Mouse (Mus musculus) left cerebral cortex, postnatal 14 days (tissue): ENCODE measurements around the gene Osbp2. TPM values are rescaled to one million over a fixed set of nuclear protein-coding genes. Genes with fewer than 3 reads are reported as not detected.

Experiments
- DNase-seq, 2 experiments: peaks; one replicate each; pipeline ENCODE4 v3.0.0; 2021 to 2022; ENCODE audit warnings: low spot score in 2 of 2, mixed read lengths in 1 of 2
- intact Hi-C: fragments of 180-260 bp; cut with DNase I; formaldehyde crosslinking; loops from one replicate; pipeline ENCODE4 v1.15.1; 2025
- total RNA-seq, 2 experiments: library from RNA; stranded (reverse); gene quantifications; 2 replicates each; pipeline ENCODE4 v1.2.3; 2021

Osbp2 gene
- total RNA-seq, 2 experiments from 2014 or later: 153 to 161 TPM

- no peak for DNase-seq
These were observed 178.8 kb downstream of the Osbp2 start for GRCm38 (mm10) chr11:3684723-3685430.

DNA sequence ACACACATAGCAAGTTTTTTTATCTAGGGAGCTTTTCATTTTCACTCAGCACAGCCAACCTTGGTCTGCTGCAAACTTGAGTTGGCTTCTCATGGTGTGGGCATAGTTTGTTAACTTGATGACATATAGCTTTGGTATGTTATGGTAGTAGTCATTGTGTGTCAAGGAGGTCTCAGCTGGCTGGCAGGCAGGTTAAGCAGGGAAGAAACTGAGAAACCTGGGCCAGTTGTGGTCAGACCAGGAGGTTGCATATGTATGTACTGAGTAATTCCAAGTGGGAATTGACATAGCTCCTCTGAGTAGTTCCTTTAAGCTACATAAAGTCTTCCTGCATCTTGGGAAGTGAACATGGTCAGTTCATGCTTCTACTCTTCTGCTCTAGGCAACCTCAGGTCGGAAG lies 179.5 kb downstream of the Osbp2 start:
- DNase-seq: no peak
- intact Hi-C loops: no loop called here

More at GRCm38 (mm10) chr11:3684723-3685430, 178.8 kb downstream of the Osbp2 start:
- intact Hi-C loops: loop anchor here (5.0 kb wide), 1 partner anchor 148 kb away; no protein-coding TSS in a partner anchor

- intact Hi-C loops: no loop called here
- DNase-seq: no peak
These were observed 180.0 kb downstream of the Osbp2 start for GRCm38 (mm10) chr11:3683696-3684095.

DNA sequence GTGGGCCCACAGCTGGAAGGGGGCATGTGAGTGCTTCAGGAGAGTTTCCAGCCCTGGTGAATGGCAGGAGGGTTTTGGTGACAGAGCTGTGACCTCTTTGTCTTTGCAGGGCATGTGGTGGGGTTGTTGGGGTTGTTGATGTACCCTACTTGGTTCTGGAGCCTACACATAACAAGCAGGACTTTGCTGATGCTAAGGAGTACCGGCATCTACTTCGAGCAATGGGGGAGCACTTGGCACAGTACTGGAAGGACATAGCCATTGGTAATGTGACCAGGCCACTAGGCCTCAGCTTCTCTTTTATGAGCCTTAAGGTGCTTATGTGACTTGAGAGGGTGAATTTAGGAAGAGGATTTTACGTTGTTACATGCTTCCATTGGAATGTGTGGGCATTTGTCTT lies 183.9 kb downstream of the Osbp2 start:
- DNase-seq: no peak
- intact Hi-C loops: no loop called here

DNA sequence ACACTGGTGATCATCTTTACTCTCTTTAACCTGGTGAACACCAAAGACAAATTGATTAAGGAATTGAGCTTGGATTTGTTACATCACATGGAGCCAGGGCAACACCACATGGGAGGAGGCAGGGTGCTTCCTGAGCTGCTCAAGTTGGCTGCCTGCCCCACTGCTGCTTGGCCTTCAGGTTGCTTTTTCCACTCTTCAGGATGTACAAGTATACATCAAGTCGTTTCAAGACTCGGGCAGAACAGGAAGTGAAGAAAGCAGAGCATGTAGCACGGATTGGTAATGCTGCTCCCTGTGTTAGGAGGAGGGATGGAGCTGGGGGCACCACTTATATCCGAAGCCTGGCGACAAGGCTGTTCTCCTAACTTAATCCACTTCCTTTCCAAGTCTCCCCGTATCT lies 186.5 kb downstream of the Osbp2 start:
- no peak for DNase-seq
- intact Hi-C loops: no loop called here

GRCm38 (mm10) chr11:3676423-3676822 lies 187.3 kb downstream of the Osbp2 start:
- intact Hi-C loops: no loop called here
- DNase-seq: no peak

GRCm38 (mm10) chr11:3674545-3674944 lies 189.2 kb downstream of the Osbp2 start:
- intact Hi-C loops: no loop called here
- DNase-seq: no peak

DNA sequence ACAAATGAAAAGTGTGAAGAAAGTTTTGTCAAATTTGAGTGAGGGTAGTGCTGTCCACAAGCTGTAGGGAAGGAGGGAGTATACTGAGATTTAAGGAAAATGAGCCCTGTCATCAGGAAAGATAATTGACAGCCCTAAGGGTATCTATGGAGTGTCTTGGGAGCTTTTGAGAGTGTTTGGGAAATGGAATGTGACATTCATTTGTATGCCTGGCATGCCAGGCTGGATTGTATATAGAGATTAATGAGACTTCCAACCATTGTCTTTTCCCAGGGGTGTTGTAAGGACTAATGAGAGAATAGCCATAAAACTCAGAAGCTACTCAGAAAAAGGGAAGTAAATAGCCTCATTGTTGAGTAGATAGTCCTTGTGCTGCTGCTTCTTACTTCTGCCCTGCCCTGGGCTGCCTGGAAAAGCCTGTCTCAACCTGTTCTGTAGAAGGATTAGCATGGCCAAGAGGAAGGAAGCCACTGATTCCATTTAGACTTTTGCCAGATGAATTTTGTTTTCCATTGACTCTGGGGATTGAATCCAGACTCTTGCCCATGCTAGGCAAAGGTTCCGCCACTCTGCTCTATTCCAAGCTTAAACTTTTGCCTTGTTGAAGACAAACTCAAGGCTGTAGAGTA lies 192.6 kb downstream of the Osbp2 start:
- no peak for DNase-seq
- intact Hi-C loops: no loop called here

GRCm38 (mm10) chr11:3669849-3670248 lies 193.9 kb downstream of the Osbp2 start:
- DNase-seq: no peak
- intact Hi-C loops: no loop called here

DNA sequence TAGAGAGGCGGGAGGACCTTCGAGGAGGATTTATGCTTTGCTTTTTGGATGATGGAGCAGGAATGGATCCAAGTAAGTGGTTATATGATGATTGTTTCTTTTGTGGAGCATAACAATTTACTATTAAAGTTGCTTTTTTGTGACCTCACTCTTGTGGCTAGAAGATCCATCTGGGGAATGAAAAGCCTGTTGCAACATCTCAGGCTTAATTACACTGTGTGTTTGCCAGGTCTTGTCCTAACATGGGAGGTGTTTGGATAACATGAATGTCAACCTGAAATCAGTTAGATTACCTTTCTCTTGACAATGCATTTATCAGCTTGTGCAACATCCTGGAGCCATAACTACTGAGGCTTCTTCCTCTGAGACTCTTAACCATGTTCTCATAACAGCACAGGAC lies 194.9 kb downstream of the Osbp2 start:
- intact Hi-C loops: no loop called here
- DNase-seq: no peak

GRCm38 (mm10) chr11:3667506-3667905 lies 196.2 kb downstream of the Osbp2 start:
- no peak for DNase-seq
- intact Hi-C loops: no loop called here

DNA sequence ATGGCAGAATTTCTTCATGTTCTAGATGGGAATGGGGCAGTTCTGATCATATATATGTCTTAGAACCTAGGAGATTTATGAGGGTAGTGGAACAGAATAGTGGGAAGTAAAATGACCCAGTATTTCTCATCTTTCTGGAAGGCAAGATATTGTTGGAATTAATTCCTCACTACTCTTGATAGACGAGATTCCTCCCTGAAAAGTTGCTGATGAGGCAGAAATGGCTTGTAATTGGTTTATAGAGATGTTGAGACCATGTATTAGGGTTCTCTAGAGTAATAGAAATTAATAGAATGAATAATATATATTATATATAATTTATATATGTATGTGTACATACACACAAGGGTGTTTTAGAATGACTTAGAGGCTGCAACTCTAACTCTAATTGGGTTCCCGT lies 201.7 kb downstream of the Osbp2 start:
- intact Hi-C loops: no loop called here

More for the DNA sequence above, 201.7 kb downstream of the Osbp2 start:
- DNase-seq: no peak

Other genes starting within 250 kb of the Osbp2 start
- gene Morc2a, start 214.7 kb downstream of the Osbp2 start, total RNA-seq: 10 to 100 TPM; 35.9 to 38.5 TPM
- under 1 TPM; 0.40 to 0.49 TPM for gene 4921536K21Rik, start 31.2 kb upstream of the Osbp2 start, total RNA-seq
- 10 to 100 TPM; 24.0 to 29.6 TPM for gene Dusp18, start 31.3 kb upstream of the Osbp2 start, total RNA-seq
- gene Slc35e4, start 50.8 kb upstream of the Osbp2 start, total RNA-seq: 10 to 100 TPM; 24.1 to 26.1 TPM
- 10 to 100 TPM; 15.9 to 18.4 TPM for gene Tcn2, start 68.3 kb upstream of the Osbp2 start, total RNA-seq
- 10 to 100 TPM; 35.5 to 40.4 TPM for gene Pes1, start 100.1 kb upstream of the Osbp2 start, total RNA-seq
- not detected for gene 4930556J24Rik, start 112.9 kb upstream of the Osbp2 start, total RNA-seq
- 10 to 100 TPM; 10.8 to 18.5 TPM for gene Gal3st1, start 119.7 kb upstream of the Osbp2 start, total RNA-seq
- gene Sec14l4, start 167.6 kb upstream of the Osbp2 start, total RNA-seq: under 1 TPM; 0.22 to 0.40 TPM
- 1 to 10 TPM; 2.0 to 2.1 TPM for gene Sec14l3, start 200.9 kb upstream of the Osbp2 start, total RNA-seq
- gene Mtfp1, start 231.5 kb upstream of the Osbp2 start, total RNA-seq: 100 to 1,000 TPM; 103 to 106 TPM